Mouse (Mus musculus) embryo, embryonic 10 days (tissue): ENCODE results near the gene Tmem9.

Experiments
- DNase-seq: peaks from one replicate; pipeline ENCODE4 v3.0.0-alpha.2; 2015; ENCODE audit warnings: low spot score

Gene Tmem9

GRCm38 (mm10) chr1:136031697-136032096 lies 23.7 kb downstream of the Tmem9 start:
- no peak for DNase-seq

DNA sequence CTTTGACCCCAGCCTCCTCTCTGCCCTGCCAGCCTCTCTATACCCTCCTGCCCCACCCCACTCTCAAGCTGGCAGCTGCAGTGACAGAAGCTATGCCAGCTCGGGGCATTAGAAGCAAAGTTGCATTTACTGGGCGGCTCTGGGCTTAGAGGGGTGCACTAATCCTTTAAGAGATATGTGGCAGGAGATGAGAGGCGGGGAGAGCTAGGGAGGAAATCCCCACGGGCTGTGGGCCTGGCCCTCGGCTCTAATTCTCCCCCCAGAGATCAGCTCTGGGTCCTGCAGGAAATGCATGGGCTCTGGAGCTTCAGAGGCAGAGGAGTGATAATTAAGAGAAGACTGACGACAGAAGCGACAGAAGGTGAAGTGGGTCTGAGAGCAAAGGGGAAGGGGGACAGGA lies 25.0 kb downstream of the Tmem9 start:
- DNase-seq = no peak

DNA sequence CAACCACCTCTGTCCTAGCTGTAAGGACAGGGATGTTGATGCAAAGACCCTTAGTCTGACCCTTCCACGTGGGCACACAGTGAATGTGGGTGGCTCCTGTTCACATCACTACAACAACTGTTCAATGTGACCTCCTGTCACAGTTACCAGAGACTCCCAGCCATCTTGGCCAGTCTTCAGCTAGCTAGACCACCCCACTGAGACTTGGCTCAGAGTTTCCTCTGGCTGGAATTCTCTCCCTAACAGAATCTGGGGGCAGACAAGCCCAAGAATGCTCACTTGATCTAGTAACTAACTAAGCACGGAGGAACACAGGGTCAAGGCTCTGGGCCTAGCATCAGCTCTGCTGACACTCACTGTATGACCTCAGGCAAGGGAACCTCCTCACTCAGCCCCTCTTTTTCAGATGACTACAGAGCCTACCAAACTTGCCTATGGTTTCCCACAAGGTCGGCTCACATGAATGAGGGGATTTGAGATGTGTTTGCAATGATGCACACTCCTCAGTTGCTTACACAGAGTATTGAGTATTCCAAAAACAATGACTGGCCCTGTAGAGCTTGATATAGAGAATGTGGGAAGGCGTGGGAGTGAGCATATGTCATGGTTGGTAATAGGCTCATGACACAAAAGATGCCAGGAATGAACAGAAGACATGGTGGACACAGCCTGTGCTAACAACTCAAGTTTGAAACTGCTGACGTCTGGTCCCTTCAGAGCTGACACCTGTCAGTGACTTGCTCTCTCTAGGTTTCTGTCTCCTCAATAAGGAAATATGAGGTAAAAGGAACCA lies 31.0 kb downstream of the Tmem9 start:
- no peak for DNase-seq

DNA sequence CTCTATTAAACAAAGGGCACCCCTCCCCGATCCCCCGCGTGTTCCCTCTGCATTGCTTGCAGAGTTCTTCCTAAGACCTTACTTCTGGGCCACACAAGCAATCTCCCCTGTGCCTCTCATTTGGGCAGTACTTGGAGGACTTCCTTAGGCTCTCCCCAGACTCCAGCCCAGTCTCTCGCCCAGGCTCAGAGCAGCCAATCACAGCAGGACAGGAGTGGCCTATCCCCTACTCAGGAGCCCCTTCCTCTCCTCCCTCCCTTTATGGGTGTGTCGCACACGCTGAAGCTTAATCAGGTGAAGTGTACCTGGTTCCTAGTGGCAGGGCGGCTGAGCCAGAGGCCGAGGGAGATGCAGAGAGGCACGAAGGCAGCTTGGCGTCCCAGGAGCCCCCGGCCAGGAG lies 32.5 kb downstream of the Tmem9 start:
- DNase-seq = peak; percentile 27

GRCm38 (mm10) chr1:136040874-136041273 lies 32.9 kb downstream of the Tmem9 start:
- DNase-seq = no peak

DNA sequence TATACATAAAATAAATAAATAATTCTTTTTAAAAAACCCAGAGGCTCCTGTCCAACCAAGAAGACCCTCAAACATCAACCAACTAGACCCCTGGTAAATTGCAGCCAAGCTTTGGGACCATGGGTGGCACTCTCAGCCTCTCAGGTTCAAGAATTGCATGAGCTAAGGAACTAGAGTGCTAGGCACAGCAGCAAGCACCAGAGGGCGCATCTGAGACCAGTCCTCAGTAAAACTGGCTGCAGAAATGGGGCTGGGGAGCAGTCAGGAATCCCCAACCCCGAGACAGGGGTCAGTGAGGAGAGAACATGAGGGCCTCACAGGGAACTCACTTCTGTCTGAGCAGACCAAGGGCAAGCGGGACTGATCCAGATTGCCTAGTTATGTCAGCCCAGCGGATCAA lies 37.8 kb downstream of the Tmem9 start:
- peak; percentile 86 for DNase-seq

DNA sequence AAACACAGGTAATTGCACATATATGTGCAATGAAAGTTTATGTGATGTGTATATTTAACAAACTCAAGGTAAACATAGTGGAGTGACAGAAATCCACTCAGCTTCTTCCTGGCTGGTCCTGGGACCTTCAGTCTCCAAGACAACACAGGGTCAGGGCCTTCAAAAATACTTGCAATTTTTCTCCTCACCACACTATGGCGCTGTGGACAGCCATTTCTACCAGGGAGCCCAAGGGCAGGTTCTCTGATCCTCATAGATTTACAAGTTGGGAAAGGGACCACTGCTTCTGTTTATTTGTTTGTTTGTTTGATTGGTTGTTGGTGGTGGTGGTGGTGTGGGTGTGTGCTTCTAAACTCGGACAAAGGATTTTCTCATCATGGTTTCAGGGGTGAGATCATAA lies 39.5 kb downstream of the Tmem9 start:
- DNase-seq = peak; percentile 63

- no peak for DNase-seq
Observed at GRCm38 (mm10) chr1:136047894-136048293, 39.9 kb downstream of the Tmem9 start.

GRCm38 (mm10) chr1:136050312-136051012 lies 42.5 kb downstream of the Tmem9 start, which contains the start of gene Ascl5:
Gene Ascl5, plus strand, starts transcription at chr1:136050804.
- DNase-seq = no peak

- DNase-seq = peak; percentile 42
Observed at GRCm38 (mm10) chr1:136051013-136051315, 43.0 kb downstream of the Tmem9 start.

GRCm38 (mm10) chr1:136051465-136051864 lies 43.5 kb downstream of the Tmem9 start:
- peak; percentile 95 for DNase-seq

GRCm38 (mm10) chr1:136052547-136052946 lies 44.6 kb downstream of the Tmem9 start, which contains the start of gene Cacna1s:
Gene Cacna1s, plus strand, starts transcription at chr1:136052750.
- no peak for DNase-seq

DNA sequence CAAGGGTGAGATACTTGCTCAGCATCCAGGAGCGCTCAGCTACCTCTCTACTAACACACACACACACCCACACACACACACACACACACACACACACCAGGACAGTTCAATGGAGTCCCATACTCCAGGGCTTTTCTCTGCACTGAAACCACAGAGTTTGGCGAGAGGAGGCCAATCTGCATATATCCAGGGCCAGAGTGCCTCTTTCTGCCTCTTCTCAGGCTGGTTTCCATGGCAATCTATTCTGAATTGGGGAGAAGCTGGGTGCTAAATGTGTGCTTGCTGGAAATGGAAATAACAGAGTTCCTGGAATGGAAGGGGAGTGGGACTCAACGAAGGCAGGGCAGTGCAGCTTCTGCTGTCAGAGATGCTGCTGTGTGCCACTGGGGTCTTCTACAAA lies 47.8 kb downstream of the Tmem9 start:
- DNase-seq = no peak

DNA sequence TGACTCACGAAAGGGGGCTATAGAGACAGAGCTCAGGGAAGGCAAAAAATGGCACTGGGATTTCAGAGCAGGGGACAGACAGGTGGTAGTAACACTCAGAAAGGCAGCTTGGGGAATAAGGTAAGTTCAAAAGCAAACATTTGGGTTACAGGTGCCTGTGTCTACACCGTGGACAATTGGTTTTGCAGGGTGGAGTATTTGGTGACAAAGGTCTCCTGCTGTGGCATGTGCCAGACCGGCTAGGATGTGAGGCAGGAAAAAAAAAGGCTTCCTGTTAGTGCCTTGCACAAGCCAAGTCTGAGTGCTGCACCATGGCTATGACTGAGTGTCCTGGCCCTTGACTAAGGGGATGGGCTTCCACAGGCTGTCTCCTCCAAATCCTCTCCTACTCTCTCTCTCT lies 50.6 kb downstream of the Tmem9 start:
- DNase-seq = no peak

DNA sequence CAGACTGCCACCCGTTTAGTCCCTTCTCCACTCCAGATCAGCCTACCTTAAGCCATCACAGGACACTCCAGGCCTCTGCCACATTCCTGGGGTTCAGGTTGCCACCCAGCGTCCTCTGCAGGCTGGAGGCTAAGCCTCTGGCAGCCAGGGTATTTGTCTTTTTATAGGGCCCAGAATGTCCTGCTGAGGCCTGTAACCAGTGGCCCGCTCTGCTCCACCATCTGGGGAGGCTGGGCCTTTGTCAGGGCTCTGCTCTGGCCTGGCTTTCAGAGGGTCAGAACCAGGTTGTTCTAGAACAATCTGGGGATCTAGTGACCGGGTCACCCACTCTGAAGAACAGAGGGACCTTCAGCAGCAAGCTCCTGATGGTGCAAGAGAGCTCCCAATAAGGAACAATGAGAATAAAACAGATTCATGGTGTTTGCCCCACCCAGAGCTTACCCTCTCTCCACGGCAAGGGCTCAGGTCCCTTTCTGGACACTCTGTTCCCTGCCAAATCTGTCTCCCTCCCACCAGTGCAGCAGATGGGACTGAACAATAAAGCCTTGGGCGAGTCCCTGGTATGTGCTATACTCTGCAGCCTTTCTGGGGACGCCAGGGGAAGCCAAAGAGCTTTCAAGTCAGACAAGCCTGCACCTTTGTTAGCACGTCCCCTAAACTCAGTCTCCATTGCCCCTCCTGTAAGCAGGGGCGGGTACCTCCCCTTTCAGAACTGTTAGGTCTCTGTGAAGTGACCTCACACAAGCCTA lies 53.3 kb downstream of the Tmem9 start:
- no peak for DNase-seq

DNA sequence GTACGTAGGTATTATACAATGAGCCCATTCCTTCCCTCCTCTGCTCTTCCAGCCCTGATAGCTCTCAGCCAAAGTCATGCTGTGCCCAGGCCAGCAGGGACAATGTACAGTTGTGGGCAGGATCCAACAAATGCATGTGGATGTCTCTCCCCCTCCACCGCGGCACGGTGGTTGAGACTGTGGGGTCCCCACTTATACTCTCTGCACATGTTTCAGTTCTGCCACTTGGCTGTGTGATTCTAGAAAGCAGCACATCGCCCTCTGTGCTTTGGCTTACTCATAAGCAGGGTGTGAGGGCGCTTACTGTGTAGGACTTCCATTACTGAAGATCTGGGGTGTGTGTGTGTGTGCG lies 53.8 kb downstream of the Tmem9 start:
- no peak for DNase-seq

DNA sequence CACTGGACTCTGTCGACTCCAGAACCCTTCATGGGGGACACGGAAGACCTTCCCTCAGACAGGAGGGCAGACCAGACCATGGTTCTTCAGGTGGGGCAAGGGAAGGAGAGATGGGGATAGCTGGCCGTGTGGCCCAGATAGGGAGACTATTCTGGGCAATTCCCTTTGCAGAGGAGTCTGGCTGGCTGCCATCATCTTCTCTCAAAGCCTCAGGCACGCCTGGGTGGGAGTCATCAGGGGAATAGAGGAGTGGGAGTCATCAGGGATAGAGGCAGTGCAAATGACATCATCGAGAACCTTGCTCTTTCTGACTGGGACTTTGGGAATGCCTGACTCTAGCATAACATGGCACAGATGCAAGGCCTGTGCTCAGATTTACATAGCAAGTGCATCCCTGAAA lies 56.0 kb downstream of the Tmem9 start:
- no peak for DNase-seq

- no peak for DNase-seq
Observed at GRCm38 (mm10) chr1:136066621-136067020, 58.7 kb downstream of the Tmem9 start.

DNA sequence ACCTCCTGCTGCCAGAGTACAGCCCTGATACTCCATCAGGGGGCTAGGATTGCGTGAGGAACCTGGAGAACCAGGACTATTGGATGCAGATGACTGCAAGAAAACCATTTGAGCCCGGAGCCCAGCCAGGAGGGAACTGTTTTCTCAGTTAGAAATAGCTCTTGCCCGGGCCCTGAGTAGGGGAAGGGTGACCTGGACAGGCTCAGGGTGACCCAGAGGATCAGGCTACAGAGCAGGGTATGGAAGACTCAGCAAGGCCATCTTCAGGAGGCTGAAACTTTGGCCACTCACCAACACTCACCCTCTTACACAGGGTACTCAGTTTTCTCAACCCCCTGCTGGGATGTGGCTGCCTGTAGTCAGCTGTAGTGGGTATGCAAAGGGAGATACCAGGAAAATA lies 59.6 kb downstream of the Tmem9 start:
- DNase-seq = no peak

GRCm38 (mm10) chr1:136076086-136076485 lies 68.1 kb downstream of the Tmem9 start:
- DNase-seq = peak; percentile 70

DNA sequence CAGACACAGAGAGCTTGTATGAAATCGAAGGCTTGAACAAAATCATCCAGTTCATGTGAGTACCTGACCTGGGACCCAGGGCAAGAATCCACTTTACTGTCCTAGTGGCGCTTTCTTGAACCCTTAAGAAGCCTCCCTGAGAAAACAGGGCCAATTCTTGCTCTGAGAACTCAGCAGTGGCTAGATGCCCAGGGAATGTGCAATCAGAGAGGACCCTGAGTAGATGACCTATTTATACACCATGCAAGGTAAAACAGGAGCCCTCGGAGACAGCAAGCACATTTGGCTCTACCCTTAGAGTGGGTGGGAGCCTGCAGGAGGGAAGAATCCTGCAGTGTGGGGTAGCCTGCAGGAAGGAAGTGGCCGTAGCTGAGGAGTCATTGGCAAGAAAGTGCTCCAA lies 69.7 kb downstream of the Tmem9 start:
- DNase-seq = no peak

DNA sequence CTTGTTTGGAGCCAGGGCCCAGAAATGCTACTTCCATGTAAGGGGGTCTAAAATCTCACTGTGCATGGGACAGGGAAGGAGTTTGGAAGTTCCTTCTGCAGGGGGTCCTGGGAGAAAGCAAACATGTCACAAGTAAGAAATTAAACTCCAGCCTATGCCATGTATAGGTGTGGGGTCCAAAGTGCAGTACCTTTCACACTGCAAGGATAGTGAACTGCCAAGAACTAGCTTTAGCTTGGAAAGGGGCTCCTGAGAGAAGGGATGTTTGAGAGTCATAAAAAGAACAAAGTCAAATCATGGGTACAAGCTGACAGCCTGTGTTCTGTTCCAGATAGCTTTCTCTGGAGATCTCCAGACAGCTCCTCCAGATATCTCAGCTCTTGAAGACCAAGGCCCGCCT lies 73.2 kb downstream of the Tmem9 start:
- DNase-seq = no peak
